Mouse (Mus musculus) forebrain, embryonic 16.5 days (tissue): Measurements from ENCODE around the gene Them5. TPM values are rescaled to one million over a fixed set of nuclear protein-coding genes. Genes with fewer than 3 reads are reported as not detected.
A peak's percentile ranks its signal among the peaks of the same experiment; 100 is the strongest.

Source experiments
- ATAC-seq: fragments of 200-750 bp; cut with Nextera tagmentation; 2 replicates; pipeline ENCODE4 v1.8.0; 2017; ENCODE audit warnings: mild to moderate bottlenecking, moderate library complexity
- H3K27ac ChIP-seq: fragments of 300-500 bp; sonication (generic); 2 replicates; pipeline ENCODE4 v1.5.1; 2014; ENCODE audit warnings: low read length, control low read depth
- H3K27me3 ChIP-seq: fragments of 300-500 bp; sonication (generic); replicated peaks from 2 replicates; pipeline ENCODE4 v1.6.1; 2014; ENCODE audit warnings: low read length; ENCODE audit not compliant: control insufficient read depth, insufficient read depth
- H3K36me3 ChIP-seq: fragments of 300-500 bp; sonication (generic); 2 replicates; pipeline ENCODE4 v1.6.1; 2014; ENCODE audit not compliant: control insufficient read depth, insufficient read depth
- H3K4me1 ChIP-seq: fragments of 300-500 bp; sonication (generic); replicated peaks from 2 replicates; pipeline ENCODE4 v1.6.1; 2014; ENCODE audit warnings: low read length; ENCODE audit not compliant: control insufficient read depth, insufficient read depth
- H3K4me2 ChIP-seq: fragments of 300-500 bp; sonication (generic); 2 replicates; pipeline ENCODE4 v1.6.1; 2014; ENCODE audit warnings: mild to moderate bottlenecking, low read length, control low read depth
- H3K4me3 ChIP-seq: fragments of 300-500 bp; sonication (generic); replicated peaks from 2 replicates; pipeline ENCODE4 v1.5.1; 2014; ENCODE audit warnings: mild to moderate bottlenecking, low read length, control low read depth
- H3K9ac ChIP-seq: fragments of 300-500 bp; sonication (generic); replicated peaks from 2 replicates; pipeline ENCODE4 v1.6.1; 2014; ENCODE audit warnings: low read depth, low read length, control low read depth
- H3K9me3 ChIP-seq: fragments of 300-500 bp; sonication (generic); 2 replicates; pipeline ENCODE4 v1.6.1; 2016; ENCODE audit warnings: low read length; ENCODE audit not compliant: control insufficient read depth
- WGBS: fragments of 180-500 bp; shearing (Covaris S2); extraction: QIAGEN DNeasy Blood & Tissue Kit; methylation state at CpG from one replicate; pipeline ENCODE4 v1.1.7; 2014; 5-methylcytosine and 5-hydroxymethylcytosine counted together
- polyA plus RNA-seq: library from polyadenylated mRNA; unstranded; fragments of >200 nt; fragmentation: Nextera tagmentation; extraction: Ambion mirVana; gene quantifications from 2 replicates; pipeline ENCODE4 v1.2.1, GENCODE M21; 2015

Them5 gene
- 0.33 and 0.65 TPM in 2 replicates for polyA plus RNA-seq

- H3K4me3 ChIP-seq: no peak within 1 kb of the TSS
- no peak for ATAC-seq
- H3K27ac ChIP-seq: peak within 1 kb of the TSS; percentile 16; the same call in 1 of the 2 replicates
- WGBS: 39% methylated on average over 3 of the region's 3 CpGs
- no peak within 1 kb of the TSS for H3K4me2 ChIP-seq
- no peak within 1 kb of the TSS for H3K9ac ChIP-seq
- H3K36me3 ChIP-seq: no peaks in the 10 kb centered on the region
- H3K9me3 ChIP-seq: no peaks in the 10 kb centered on the region
- H3K4me1 ChIP-seq: no peaks in the 10 kb centered on the region
- no peaks in the 10 kb centered on the region for H3K27me3 ChIP-seq
Observed at GRCm38 (mm10) chr3:94341959-94342422, at the start of gene Them5. Gene Them5 (plus strand): TSS chr3:94342099.

- H3K4me3 ChIP-seq: no peak overlapping the region
- peaks cover 3% of the 10 kb centered on the region; the same call in 1 of the 2 replicates for H3K4me1 ChIP-seq
- no peak overlapping the region for H3K9ac ChIP-seq
- H3K4me2 ChIP-seq: no peak overlapping the region
- no peaks in the 10 kb centered on the region for H3K36me3 ChIP-seq
- H3K27ac ChIP-seq: no peak overlapping the region
- H3K27me3 ChIP-seq: no peaks in the 10 kb centered on the region
- no peak for ATAC-seq
- H3K9me3 ChIP-seq: no peaks in the 10 kb centered on the region
- 80% methylated on average over 1 of the region's 1 CpGs for WGBS
Observed at GRCm38 (mm10) chr3:94305457-94305856, 36.4 kb upstream of the Them5 start.

- H3K27ac ChIP-seq: no peak overlapping the region
- peaks cover 9% of the 10 kb centered on the region for H3K4me1 ChIP-seq
- H3K27me3 ChIP-seq: no peaks in the 10 kb centered on the region
- H3K4me3 ChIP-seq: no peak overlapping the region
- H3K36me3 ChIP-seq: no peaks in the 10 kb centered on the region
- no peak overlapping the region for H3K4me2 ChIP-seq
- no peak overlapping the region for H3K9ac ChIP-seq
- ATAC-seq: no peak
- no peaks in the 10 kb centered on the region for H3K9me3 ChIP-seq
Observed at GRCm38 (mm10) chr3:94306975-94307374, 34.9 kb upstream of the Them5 start.

GRCm38 (mm10) chr3:94309633-94310363, 32.1 kb upstream of the Them5 start, which contains the start of gene Them4:
Gene Them4 (plus strand): TSS chr3:94310089.
- H3K4me3 ChIP-seq: peak within 1 kb of the TSS; percentile 82
- WGBS: 1% methylated on average over 47 of the region's 47 CpGs
- no peaks in the 10 kb centered on the region for H3K36me3 ChIP-seq
- H3K27me3 ChIP-seq: no peaks in the 10 kb centered on the region
- H3K4me2 ChIP-seq: peak within 1 kb of the TSS; percentile 72
- H3K4me1 ChIP-seq: peaks cover 9% of the 10 kb centered on the region
- H3K9ac ChIP-seq: peak within 1 kb of the TSS; percentile 82
- ATAC-seq: peak; percentile 99
- peak within 1 kb of the TSS; percentile 72 for H3K27ac ChIP-seq
- H3K9me3 ChIP-seq: no peaks in the 10 kb centered on the region

GRCm38 (mm10) chr3:94310491-94310890, 31.4 kb upstream of the Them5 start:
- peaks cover 9% of the 10 kb centered on the region for H3K4me1 ChIP-seq
- no peaks in the 10 kb centered on the region for H3K27me3 ChIP-seq
- ATAC-seq: no peak
- H3K4me3 ChIP-seq: peak overlapping the region; percentile 82
- no peaks in the 10 kb centered on the region for H3K9me3 ChIP-seq
- peak overlapping the region; percentile 72 for H3K4me2 ChIP-seq
- H3K27ac ChIP-seq: peak overlapping the region; percentile 72
- no peaks in the 10 kb centered on the region for H3K36me3 ChIP-seq
- 46% methylated on average over 7 of the region's 7 CpGs for WGBS
- H3K9ac ChIP-seq: peak overlapping the region; percentile 82

GRCm38 (mm10) chr3:94310911-94311310, 31.0 kb upstream of the Them5 start:
- no peaks in the 10 kb centered on the region for H3K9me3 ChIP-seq
- 65% methylated on average over 6 of the region's 6 CpGs for WGBS

GRCm38 (mm10) chr3:94311376-94311775, 30.5 kb upstream of the Them5 start:
- Histone ChIP-seq H3K36me3 (no peaks in the 10 kb centered on the region), H3K27me3 (no peaks in the 10 kb centered on the region), H3K4me2 (peak overlapping the region; percentile 72), H3K4me1 (peaks cover 9% of the 10 kb centered on the region), H3K4me3 (no peak overlapping the region), H3K9me3 (no peaks in the 10 kb centered on the region), H3K9ac (no peak overlapping the region), H3K27ac (no peak overlapping the region)
- ATAC-seq: no peak
- 74% methylated on average over 4 of the region's 4 CpGs for WGBS

More at GRCm38 (mm10) chr3:94310911-94311310, 31.0 kb upstream of the Them5 start:
- Histone ChIP-seq H3K9ac (no peak overlapping the region; the same call in 1 of the 2 replicates), H3K36me3 (no peaks in the 10 kb centered on the region), H3K4me3 (peak overlapping the region; percentile 82), H3K4me1 (peaks cover 9% of the 10 kb centered on the region), H3K4me2 (peak overlapping the region; percentile 72), H3K27me3 (no peaks in the 10 kb centered on the region), H3K27ac (no peak overlapping the region)
- ATAC-seq: no peak

GRCm38 (mm10) chr3:94328681-94329080, 13.2 kb upstream of the Them5 start:
- ATAC-seq: no peak
- Histone ChIP-seq H3K9ac (no peak overlapping the region), H3K36me3 (peaks cover 11% of the 10 kb centered on the region), H3K4me3 (no peak overlapping the region), H3K27me3 (no peaks in the 10 kb centered on the region), H3K4me2 (no peak overlapping the region), H3K9me3 (no peaks in the 10 kb centered on the region), H3K27ac (no peak overlapping the region), H3K4me1 (no peaks in the 10 kb centered on the region)
- WGBS: 66% methylated on average over 3 of the region's 3 CpGs

- Histone ChIP-seq H3K27me3 (no peaks in the 10 kb centered on the region), H3K4me3 (no peak overlapping the region), H3K27ac (no peak overlapping the region), H3K4me1 (no peaks in the 10 kb centered on the region), H3K4me2 (no peak overlapping the region), H3K36me3 (peaks cover 5% of the 10 kb centered on the region), H3K9ac (no peak overlapping the region), H3K9me3 (no peaks in the 10 kb centered on the region)
- WGBS: 85% methylated on average over 4 of the region's 4 CpGs
- ATAC-seq: no peak
Observed at GRCm38 (mm10) chr3:94334442-94334841, 7.5 kb upstream of the Them5 start.
